Mouse (Mus musculus) testis, adult 2 months (tissue): Measurements from ENCODE around the gene Klhl40.
A peak's percentile ranks its signal among the peaks of the same experiment; 100 is the strongest.

ENCODE experiments used
- CTCF ChIP-seq: fragments of 200-500 bp; IDR thresholded peaks from 2 replicates; pipeline ENCODE4 v1.5.1; 2012; ENCODE audit warnings: low read depth, mild to moderate bottlenecking, inconsistent platforms, low read length, moderate library complexity; ENCODE audit not compliant: control insufficient read depth, insufficient read depth, insufficient replicate concordance
- POLR2A ChIP-seq: fragments of 200-500 bp; IDR thresholded peaks from 2 replicates; pipeline ENCODE4 v1.6.1; 2012; ENCODE audit warnings: low read depth, mild to moderate bottlenecking, inconsistent platforms, low read length, moderate library complexity; ENCODE audit not compliant: control insufficient read depth

DNA sequence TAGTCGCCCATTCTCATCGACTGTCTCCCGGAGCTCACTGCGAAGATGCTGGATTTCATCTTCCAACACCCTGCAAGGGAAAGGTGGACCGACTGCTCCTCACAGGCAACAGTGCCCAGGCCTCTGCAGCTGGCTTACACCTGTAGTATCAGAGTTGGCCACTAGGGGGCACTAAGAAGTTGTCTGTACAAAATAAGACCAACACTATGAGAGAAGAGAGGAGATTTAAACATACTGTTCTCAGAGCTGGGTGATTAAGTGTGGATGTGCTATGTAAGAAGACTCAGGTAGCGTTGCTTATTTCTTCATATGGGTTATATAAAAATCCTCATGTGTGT, 53.5 kb downstream of the Klhl40 start:
- TF ChIP-seq CTCF (peak; percentile 76; the same call in 1 of the 2 replicates), POLR2A (no peak)
